Mouse (Mus musculus) brain, embryonic 14.5 days (tissue): ENCODE measurements around the gene Trdmt1. TPM values are rescaled to one million over a fixed set of nuclear protein-coding genes. Genes with fewer than 3 reads are reported as not detected.
A peak's percentile ranks its signal among the peaks of the same experiment; 100 is the strongest.

Source experiments
- DNase-seq: peaks from one replicate; pipeline ENCODE4 v3.0.0-alpha.2; 2011; ENCODE audit warnings: low read depth
- CTCF ChIP-seq: fragments of 200-500 bp; IDR thresholded peaks from 2 replicates; pipeline ENCODE4 v1.5.1; 2012; ENCODE audit warnings: inconsistent platforms, mild to moderate bottlenecking, moderate library complexity, borderline replicate concordance; ENCODE audit not compliant: insufficient read depth, insufficient read length; ENCODE audit errors: extremely low read depth
- POLR2A ChIP-seq: fragments of 200-500 bp; IDR thresholded peaks from 2 replicates; pipeline ENCODE4 v1.6.1; 2012; ENCODE audit warnings: mild to moderate bottlenecking, inconsistent platforms, borderline replicate concordance; ENCODE audit not compliant: poor library complexity, insufficient read depth, insufficient read length, severe bottlenecking; ENCODE audit errors: extremely low read depth
- polyA plus RNA-seq: library from polyadenylated mRNA; depleted of rRNA; stranded (reverse); fragments of >200 nt; gene quantifications from 2 replicates; pipeline ENCODE4 v1.2.3, GENCODE M21; 2012

The Trdmt1 gene
- polyA plus RNA-seq, 1 experiment: 6.8 TPM

DNA sequence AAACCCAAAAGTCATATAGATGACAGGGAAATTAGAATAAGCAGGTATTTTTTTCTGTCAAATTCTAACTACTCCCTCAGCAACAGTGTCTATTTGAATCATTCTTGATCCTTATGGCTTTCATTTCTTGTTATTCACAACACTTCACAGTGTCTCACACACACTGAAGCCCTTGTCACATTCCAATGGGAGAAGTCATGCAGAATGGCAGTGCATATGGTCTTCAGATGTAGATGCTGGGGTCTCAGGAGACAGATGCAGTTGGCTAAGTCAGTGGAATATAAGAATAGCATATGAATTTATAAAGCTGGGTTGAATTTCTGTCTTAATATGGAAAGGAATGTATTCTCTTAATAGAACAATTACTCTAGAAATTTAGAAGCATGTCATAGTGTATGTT, 11.8 kb upstream of the Trdmt1 start:
- no peak for DNase-seq
- no peak for TF ChIP-seq POLR2A
- no peak for TF ChIP-seq CTCF

DNA sequence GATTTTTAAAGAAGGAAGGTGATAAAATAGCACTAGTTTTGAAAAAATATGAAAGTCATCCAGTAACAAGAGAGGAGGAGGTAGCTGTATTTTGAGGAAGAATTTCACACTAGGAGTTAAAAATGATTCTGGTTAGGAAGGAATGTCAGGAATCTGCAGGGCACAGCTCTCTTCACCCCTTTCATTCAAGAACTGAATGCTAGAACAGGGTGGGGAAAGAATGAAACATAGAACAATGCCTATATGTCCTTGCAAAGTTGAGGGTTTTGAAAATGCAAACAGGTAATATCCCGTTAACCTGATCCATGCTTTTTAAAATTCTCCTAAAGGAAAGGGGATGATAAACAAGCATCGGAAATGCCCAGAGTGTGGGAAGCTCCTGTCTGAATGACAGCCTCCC, 9.5 kb upstream of the Trdmt1 start:
- no peak for TF ChIP-seq CTCF
- TF ChIP-seq POLR2A: no peak
- no peak for DNase-seq

DNA sequence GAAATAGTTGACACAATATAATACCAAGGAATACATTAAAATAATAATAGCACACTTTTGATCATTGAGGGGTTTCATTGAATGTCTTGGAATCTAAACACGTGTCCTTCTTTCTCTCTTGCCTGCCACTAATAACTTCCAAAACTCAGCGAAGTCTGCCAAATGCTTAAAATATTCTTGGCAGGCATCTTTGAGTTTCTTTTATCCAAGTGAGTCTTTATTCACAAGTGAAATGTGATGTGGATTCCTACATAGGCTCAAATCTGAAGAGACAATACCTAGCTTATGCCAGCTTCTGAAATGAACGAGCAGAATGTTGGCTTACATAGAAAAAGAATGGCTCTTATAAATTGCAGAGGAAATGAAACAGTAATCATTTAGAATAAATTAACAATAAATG, 4.3 kb upstream of the Trdmt1 start:
- DNase-seq: peak; percentile 46
- no peak for TF ChIP-seq POLR2A
- TF ChIP-seq CTCF: no peak

DNA sequence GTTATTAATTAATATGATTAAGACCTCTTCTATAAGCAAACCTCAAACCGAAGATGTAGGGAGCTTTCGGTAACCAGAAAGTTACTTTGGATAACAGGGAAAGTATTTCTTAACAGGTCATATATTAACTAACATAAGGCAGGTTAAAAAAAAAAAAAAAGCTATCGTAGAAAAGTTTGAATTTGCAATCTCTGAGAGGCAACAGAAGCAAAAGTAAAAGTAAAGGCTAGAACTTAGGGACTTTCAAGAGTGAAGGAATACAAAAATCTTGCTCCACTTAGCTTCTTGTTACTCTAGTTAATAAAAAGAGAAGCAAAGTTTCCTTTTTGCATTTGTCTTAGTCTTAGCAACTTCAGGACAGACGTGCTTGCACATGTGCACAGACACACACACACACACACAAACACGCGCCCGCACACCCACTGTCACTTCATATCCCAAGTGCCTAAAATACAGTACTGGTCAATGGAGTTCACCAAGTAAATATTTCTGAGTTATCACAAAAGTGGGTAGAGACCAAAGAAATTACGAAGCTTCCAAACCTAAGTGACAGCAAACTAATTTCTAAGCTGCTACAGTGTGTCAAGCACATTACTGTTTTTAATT, 846 bp downstream of the Trdmt1 start:
- TF ChIP-seq CTCF (no peak), POLR2A (no peak)

DNA sequence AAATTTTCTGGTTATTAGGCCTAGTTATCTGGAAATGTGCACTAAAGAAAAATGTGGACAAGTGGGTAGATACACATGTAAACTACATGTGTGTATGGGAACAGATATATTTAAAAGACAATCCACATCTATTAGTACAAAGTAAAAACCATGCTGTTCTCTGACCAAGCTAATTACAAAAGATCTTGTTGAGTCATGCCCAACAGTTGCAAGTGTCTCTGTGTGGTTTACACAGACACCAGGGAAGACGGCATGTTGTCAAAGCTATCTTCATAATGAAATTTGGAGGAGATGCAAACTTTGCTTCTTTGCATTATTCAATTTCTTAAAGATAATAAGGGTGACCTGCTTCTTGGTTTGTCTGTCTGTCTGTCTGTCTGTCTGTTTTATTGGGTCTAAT, 4.6 kb downstream of the Trdmt1 start:
- DNase-seq: no peak

More for the DNA sequence above, 846 bp downstream of the Trdmt1 start:
- DNase-seq: peak; percentile 43

DNA sequence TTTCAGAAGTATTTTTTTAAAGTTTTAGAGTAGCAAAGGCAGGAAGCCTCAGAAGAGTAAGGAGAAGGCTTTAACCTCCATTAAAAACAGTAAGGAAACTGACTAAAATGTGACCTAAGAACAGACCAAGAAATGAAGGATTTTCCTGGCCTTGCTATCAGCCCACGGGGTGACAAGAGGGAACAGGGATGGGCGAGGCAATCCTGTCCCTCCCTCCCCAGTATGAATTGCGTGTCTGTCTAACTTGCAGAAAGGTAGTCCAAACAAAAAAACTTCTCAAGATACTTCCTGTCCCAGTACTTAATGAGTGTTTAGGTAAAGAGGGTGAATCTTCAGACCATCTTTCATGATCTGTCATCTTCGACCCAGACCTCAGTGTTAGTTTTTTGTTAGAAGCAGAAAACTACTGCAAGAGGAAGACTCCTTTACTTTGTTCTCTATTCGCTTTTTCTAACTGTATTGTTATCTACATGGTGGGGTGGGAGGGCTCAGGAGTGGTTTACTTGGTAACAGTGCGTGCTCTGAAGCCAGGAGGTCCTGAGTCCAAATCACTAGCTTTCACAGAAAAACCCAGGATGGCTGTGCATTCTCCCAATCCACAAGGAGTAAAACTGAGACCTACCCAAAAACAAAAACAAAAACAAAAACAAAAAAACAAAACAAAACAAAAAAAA, 5.6 kb downstream of the Trdmt1 start:
- TF ChIP-seq CTCF (no peak), POLR2A (no peak)
- no peak for DNase-seq

More for the DNA sequence above, 4.6 kb downstream of the Trdmt1 start:
- TF ChIP-seq POLR2A: no peak
- TF ChIP-seq CTCF: no peak

DNA sequence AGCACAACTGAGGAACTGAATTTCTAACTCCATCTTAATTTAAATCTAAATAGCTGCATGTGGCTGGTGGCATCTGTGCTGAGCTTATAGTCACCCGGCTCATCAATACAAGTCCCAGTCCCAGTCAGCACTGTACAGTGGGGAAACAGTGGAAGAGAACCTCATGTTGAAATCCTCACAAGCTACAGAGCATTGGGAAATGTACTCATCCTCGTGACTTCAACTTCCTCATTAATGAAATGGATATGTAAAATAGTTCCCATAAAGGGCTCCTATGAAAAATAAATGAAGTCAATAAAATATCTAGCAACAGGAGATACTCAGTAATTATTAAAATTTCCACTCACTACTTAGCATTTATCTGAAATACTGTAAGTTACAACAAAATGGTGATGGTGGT, 6.2 kb downstream of the Trdmt1 start:
- TF ChIP-seq POLR2A (no peak), CTCF (no peak)
- no peak for DNase-seq

DNA sequence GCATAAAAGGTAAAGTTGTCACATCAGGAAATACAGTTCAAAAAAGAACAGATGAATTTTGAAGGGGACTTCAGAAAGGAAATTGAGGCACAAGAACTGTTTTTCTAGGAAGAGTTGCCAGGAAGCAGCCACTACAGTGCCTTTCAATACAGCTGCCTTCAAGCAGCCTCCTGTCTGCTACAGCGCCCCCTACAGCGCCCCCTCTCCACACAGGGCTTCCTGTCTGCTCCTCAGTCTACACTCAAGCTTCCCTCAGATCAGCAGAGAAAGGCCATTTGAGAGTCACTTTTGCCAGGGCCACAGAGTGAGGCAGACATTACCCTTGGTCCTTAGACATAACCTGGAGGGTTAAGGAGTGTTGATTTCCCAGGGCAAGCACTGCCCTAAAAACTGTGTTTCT, 6.7 kb downstream of the Trdmt1 start:
- TF ChIP-seq POLR2A (no peak), CTCF (0 out of 2 replicates have a peak, but pooled peaks have one; percentile 21)
- DNase-seq: no peak

DNA sequence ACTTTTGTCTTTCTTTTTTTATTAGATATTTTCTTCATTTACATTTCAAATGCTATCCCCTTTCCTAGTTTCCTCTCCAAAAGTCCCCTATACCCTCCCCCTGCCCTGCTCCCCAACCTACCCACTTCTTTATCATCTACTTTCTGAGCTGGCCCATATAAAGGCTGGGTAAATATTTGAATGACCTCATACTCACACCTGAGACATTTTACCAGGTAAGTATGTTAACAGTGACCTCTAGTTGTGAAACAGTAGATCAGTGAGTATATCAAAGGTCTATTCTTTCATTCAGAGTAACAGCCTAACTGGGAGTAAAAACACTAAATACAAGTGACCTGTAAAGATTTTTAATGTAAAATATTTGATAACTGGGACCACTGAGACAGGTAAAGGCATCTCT, 7.7 kb downstream of the Trdmt1 start:
- TF ChIP-seq CTCF (no peak), POLR2A (no peak)
- DNase-seq: no peak

DNA sequence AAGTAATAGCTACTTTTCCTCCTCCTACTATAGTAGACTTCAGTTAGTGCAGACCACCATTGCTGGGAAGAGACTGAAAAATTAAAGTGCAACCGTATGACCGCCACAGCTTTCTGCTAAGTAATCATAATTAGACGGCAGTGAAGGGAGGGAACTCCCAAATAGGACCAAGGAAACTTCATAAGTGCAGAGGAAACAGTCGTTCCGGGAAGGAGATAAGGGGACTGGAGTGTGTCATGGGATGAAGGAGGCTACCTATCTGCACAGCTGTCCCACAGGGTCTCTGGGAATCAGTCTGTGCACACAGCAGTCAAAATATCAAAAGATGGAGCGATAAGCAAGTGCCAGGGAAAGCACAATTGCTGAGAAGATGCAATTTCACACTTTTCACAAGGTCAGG, 13.8 kb downstream of the Trdmt1 start:
- TF ChIP-seq POLR2A: no peak
- no peak for TF ChIP-seq CTCF
- no peak for DNase-seq

DNA sequence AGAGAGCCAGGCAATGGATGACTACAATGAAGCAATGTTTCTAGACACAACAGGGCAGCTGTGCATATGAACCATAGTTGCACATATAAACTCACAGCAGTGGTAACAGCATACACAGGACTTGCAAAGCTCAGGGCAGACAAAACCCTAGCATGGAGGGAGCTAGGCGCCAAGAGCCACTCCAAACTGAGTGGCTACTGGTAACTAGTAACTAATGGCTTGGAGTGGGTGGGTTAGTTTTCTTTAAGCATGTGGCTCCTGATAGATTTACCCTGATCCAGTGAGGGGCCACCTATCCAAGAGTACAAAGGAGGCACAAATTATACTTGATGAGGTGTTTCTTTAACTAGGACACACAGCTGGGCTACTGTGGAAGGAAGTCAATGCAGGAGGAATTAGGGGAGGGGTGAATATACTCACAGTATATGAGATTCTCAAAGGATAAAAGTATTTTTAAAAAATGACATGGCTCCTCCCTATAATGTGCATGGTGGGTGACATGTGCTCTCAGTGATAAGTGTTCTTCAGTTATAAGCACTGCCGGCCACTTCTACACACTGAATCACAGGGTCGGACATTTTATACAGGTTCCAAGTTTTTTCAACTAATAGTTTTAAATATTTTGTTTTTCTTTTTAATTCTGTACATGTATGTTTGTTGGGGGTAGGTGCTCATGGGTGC, 15.1 kb downstream of the Trdmt1 start:
- DNase-seq: no peak
- no peak for TF ChIP-seq CTCF
- no peak for TF ChIP-seq POLR2A

DNA sequence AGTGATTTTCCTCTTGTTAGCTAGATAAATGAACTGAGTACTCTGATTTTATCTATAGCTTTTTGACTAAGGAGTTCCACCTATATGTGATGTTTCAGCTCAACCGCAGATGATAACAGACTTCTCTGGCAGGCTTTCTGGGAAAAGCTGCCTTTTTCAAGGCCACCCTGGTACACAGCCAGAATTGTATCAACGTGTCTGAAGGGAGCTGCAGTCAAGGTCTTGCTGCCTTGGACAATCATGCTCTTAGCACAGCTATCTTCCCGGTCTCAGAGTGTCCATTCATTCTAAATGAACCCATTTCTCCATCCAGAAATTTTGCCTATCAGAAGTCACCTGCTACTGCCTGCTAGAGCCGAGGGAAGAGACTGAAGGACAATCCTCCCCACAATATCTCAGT, 16.9 kb downstream of the Trdmt1 start:
- TF ChIP-seq POLR2A: no peak
- TF ChIP-seq CTCF: no peak

DNA sequence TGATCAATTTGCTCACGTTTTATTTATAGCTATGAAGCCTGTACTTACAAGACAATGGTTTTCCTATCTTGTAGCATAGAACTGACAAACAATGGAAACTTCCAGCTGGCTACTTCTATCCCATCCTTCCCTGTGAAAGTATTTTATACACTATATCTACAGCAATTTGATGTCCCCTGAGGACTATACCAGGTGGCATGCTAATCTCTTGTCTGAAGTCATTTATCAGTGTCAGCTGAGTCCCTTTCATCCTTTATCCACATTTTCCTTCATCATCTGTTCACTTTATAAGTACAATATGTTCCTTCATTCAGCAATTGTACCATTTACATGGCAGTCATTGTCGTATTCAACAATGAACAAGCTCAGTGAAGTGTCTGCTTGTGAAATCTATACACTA, 17.3 kb downstream of the Trdmt1 start:
- no peak for TF ChIP-seq CTCF
- no peak for TF ChIP-seq POLR2A
- peak; percentile 51 for DNase-seq

More for the DNA sequence above, 16.9 kb downstream of the Trdmt1 start:
- DNase-seq: no peak
